Mouse (Mus musculus) hindlimb bud, embryonic 11.5 days (tissue): ENCODE measurements around the gene Lce3e.

Source experiments
- DNase-seq: peaks from one replicate; pipeline ENCODE4 v3.0.0-alpha.2; 2012; ENCODE audit warnings: low read depth, low spot score; ENCODE audit errors: extremely low spot score

Lce3e gene

DNA sequence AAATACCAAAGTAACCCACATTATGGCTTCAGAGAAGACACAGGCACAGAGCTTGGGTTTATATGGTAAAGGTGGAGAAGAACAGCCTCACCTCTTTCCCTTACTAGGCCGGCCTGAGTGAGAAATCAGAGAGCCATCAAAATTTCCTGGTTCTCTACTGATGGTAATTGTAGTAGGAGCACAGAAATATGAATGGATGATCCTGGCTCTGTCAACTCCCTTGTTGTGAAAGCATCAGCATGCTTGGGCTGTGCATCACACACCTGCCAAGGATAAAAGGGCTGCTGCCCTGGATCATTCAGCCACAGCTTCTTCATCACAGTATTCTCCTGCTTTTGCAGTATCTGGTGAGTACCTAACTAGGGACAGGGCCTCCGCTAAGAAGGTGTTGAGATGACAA is at the start of gene Lce3e:
Lce3e (plus strand) TSS at position 301 of the 400 bp plus-strand sequence.
- DNase-seq = no peak

DNA sequence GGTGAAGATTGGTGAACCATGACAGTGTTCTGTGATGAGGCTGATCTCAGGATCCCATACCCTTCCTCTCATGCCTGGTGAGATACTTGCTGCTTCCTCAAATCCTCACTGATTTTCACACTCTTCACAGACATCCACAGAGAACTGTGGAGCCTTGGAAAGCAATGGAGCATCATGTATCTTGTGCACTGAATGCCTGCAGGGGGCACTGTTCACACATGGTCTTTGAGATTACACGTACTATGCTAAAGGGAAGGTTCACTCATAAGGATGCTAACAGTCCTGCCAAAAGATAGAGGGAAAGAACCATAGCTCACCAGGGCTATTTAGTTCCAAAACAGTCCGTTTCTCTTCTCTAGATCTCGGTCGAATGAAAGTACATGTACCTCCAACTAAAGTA is 46.5 kb upstream of the Lce3e start:
- no peak for DNase-seq

DNA sequence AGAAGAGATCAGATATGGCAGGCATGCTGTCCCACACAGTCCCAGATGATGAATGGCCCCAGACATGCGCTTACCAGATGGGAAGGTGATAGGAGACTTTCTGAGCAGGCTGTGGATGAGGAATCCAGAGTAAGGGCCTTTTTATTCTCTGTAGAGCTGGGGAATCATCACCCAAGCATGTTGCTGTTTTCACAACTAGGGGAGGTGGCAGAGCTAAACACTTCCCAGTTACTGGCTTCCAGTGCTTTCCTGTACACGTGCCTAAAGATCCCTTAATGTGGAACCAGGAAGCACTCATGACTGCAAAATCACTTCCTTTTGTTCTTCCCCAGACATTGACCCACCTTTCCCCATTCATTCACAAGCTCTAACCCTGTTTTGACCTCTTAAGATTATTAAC is 40.7 kb upstream of the Lce3e start, which contains the start of gene Lce3a:
Lce3a (minus strand) TSS at position 101 of the 400 bp plus-strand sequence.
- DNase-seq = no peak

DNA sequence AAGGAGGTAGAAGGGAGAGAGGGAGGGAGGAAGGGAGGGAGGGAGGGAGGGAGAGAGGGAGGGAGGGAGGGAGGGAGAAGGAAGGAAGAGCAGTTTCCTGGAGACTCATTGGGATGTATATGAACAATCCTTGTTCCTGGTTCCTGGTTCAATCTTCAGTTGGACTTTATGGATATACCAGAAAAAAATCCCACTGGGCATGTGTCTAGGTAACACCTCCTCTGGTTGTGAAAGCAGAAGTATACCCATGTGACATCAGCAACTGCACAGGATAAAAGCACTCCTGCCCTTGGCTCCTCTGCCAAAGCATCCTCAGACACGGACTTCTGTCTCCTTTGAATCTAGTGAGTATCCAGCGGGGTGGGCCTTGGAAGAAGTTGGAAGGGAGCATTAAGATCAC is 34.2 kb upstream of the Lce3e start, which contains the start of gene Lce3b:
Lce3b (plus strand) TSS at position 301 of the 400 bp plus-strand sequence.
- no peak for DNase-seq

DNA sequence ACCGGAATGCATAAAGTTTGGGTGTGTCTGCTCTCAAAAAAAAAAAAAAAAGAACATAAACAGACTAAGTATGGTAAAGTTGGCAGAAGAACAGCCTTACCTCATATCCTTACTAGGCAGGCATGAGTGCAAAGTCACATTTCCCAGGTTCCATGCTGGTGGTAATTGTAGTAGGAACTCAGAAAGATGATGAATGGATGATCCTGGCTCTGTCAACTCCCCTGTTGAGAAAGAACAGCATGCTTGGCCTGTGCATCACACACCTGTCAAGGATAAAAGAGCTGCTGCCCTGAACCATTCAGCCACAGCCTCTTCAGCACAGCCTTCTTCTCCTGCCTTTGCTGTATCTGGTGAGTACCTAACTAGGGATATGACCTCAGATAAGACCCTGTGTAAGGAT is 22.7 kb upstream of the Lce3e start, which contains the start of gene Lce3c:
Lce3c (plus strand) TSS at position 301 of the 400 bp plus-strand sequence.
- no peak for DNase-seq

DNA sequence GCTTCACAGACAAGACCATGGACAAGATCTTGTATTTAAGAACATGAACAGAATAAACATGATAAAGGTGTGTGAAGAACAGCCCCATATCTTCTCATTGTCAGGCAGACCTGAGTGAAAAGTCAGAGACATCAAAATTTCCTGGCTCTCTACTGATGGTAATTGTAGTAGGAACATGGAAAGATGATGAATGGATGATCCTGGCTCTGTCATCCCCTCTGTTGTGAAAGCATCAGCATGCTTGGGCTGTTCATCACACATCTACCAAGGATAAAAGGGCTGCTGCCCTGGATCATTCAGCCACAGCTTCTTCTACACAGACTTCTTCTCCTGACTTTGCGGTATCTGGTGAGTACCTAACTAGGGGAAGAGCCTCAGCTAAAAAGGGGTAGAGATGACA is 9.8 kb upstream of the Lce3e start, which contains the start of gene Lce3d:
Lce3d (plus strand) TSS at position 301 of the 400 bp plus-strand sequence.
- no peak for DNase-seq

DNA sequence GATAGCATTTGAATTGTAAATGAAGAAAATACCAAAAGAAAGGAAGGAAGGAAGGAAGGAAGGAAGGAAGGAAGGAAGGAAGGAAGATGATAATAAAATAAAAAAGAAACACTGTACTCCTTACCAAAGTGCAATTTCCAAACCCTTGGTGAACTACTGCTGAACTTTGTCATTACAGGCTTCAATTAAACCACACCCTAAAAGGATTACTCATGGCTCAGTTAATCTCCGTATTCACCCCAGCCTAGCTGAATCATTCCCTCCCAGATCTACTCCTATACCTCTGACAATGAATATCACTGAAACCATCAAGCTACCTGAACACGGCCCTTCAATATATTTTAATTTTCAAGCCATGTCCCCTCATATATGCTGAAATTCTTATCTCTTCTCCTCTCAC is 11.6 kb downstream of the Lce3e start:
- DNase-seq = no peak

DNA sequence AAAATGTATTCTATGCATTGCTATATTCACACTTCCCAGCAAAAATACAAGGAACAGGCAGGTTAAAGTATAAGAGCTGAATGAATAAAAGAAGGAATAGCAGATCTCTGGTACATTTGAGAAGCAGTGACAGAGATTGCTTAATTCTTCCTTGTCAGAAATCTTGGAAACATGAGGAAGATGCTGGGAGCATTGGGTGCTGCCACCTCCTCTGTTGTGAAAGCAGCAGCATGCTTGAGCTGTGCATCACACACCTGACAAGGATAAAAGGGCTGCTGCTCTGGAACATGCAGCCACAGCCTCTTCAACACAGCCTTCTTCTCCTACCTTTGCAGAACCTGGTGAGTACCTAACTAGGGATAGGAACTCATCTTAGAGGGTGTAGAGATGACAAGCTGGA is 25.1 kb downstream of the Lce3e start, which contains the start of gene Lce3f:
Lce3f (plus strand) TSS at position 301 of the 400 bp plus-strand sequence.
- DNase-seq = no peak

DNA sequence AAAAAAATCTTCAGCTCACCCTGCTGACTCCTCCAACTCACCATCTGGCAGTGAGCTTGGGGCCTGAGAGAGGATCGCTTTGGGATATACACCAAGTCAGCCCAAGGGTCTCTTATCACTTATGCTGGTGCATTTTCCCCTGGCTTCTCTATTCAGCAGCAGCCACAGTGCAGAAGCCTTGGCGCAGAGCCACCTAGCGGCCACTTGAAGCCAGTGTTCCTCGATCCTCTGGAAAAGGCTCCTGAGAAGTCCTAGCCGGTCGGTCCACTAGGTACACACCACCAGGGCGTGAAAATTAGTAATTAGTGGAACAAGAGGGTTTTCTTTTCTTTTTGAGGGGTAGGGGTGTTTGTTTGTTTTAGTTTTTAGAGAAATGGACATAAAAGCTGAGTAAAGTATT is 31.8 kb downstream of the Lce3e start:
- DNase-seq = no peak

DNA sequence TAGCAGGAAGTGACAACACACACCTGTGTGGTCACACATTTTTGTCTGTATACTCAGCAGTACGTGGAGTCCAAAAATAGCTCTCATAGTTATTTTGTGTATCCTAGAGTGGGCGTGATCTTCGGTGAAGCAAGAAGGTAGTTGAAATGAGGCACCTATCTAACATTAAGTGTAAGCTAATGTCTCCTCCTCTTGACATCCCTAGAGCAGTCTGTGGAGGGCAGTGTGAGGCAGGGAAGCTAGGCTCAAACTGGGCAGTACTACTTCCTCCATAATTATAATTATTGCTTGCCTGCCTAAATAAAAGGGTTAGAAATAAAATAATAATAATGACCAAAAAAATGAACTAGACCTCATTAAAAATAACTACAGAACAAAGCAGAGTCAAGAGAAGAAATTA is 33.8 kb downstream of the Lce3e start:
- no peak for DNase-seq

DNA sequence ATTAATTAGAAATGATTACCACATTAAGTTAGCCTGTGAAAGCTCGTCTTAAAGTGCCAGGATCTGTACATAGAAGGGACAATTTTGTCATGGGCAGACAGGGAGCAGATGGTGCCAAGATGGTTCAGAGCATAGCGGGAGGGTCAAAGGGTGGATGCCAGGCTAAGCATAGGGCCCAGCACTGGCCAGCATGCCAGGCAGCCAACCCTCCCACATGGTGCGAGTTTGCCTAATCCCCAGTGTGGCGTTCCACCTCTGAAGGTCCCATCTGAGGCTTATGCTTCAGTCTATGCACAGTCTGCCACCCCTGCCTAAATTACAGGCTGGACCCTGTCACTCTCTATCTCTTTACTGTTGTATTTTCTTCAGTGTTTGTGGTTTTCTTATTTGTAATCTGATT is 36.0 kb downstream of the Lce3e start:
- no peak for DNase-seq

DNA sequence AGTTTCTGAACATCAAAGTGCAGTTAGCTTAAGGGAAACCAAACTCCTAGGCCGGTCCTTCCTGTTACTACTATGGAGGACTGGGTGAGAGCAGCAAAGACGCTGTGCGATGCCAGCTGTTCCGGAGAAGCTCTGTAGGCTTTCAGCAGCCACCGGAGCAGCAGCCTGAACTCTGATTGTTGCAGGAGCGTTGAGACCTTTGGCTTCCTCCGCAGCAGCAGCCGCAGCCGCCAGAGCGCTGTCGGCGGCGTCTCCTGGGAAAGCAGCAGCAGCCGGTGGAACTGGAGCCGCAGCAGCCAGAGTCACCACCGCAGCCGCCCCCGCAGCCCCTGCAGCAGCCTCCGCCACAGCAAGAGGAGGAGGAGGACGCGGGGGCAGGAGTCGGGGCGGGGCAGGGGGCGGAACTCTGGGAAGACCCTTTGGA is 47.5 kb downstream of the Lce3e start:
- peak; percentile 6 for DNase-seq

DNA sequence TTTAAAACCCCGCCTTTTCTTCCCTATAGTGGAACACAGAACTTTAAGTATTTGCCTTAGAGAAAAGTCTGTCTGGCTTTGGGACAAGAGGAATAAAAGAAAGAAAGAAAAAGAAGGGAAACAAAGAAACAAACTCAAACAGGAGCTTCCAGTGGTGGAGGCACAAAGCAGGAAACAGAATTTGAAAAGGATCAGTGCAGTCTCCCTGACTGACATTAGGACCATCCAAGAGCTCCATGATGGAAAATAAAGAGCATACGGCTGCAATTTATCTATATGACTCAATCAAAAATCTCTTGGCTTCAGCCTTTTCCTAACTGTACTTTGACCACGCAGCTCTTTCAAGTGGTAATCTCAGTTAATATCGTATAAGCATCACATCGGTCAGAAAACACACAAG is 48.0 kb downstream of the Lce3e start:
- no peak for DNase-seq

DNA sequence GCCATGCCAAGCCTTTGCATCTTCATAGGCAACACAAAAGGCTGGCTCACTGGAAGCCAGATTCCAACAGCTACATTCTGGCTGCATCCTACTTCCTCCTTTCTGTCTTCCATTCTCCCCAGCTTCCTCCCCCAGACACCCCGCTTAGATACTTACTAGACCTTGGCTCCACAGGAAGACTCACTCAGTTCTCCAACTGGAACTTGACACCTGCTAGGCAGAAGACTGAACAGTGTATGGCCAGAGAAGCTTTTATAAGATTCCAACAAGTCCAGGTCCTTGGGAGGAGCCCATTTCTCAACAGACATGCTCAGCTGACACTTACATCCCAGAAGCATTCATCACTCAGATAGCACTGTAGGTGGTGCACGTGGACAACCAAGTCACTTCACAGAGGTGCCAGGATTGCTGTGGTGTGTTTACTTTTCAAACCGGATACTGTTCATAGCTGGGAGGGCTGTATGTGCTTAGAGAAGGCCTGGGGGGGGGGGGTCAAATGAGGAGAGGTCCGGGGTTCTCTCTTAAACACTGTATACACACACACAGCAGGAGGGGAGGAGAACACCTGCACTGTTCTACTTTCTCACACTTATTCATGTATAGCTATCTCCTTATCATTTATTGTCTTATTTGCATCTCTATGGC is 48.7 kb downstream of the Lce3e start, which contains the start of gene Crct1:
Crct1 (minus strand) TSS at position 228 of the 645 bp plus-strand sequence.
- no peak for DNase-seq
